Mouse (Mus musculus) bone marrow, adult 2 months (tissue): ENCODE data around the gene Hsd17b12. TPM values are rescaled to one million over a fixed set of nuclear protein-coding genes. Genes with fewer than 3 reads are reported as not detected.

ENCODE experiments used
- H3K27ac ChIP-seq: fragments of 200-500 bp; 2 replicates; pipeline ENCODE4 v1.5.1; 2012; ENCODE audit warnings: low read depth, mild to moderate bottlenecking, control low read depth, inconsistent platforms, low read length; ENCODE audit not compliant: control insufficient read depth, poor library complexity, insufficient read depth
- H3K4me1 ChIP-seq: fragments of 200-500 bp; 2 replicates; pipeline ENCODE4 v1.6.1; 2011; ENCODE audit warnings: low read length; ENCODE audit not compliant: control insufficient read depth, insufficient read depth
- H3K4me3 ChIP-seq: fragments of 200-500 bp; replicated peaks from 2 replicates; pipeline ENCODE3; 2011; ENCODE audit warnings: mild to moderate bottlenecking, low read depth, low read length, control low read depth; ENCODE audit not compliant: control insufficient read depth
- CTCF ChIP-seq: fragments of 200-500 bp; IDR thresholded peaks from 2 replicates; pipeline ENCODE4 v1.5.1; 2011; ENCODE audit warnings: low read length, control low read depth; ENCODE audit not compliant: control insufficient read depth, insufficient read depth
- POLR2A ChIP-seq: fragments of 200-500 bp; IDR thresholded peaks from 2 replicates; pipeline ENCODE4 v1.6.1; 2011; ENCODE audit warnings: low read depth, mild to moderate bottlenecking, control low read depth, low read length, borderline replicate concordance; ENCODE audit not compliant: control insufficient read depth
- WGBS: fragments of 180-500 bp; shearing (Covaris S2); methylation state at CpG from one replicate; pipeline ENCODE4 v1.1.7; 2018; 5-methylcytosine and 5-hydroxymethylcytosine counted together
- polyA plus RNA-seq: library from polyadenylated mRNA; stranded (reverse); fragments of >200 nt; gene quantifications from 2 replicates; pipeline ENCODE4 v1.2.4, GENCODE M21; 2011; ENCODE audit warnings: low replicate concordance; ENCODE audit not compliant: missing spikeins, insufficient read depth, insufficient read length

Gene Hsd17b12
- polyA plus RNA-seq, 1 experiment: 27.0 TPM

GRCm38 (mm10) chr2:94051952-94052351 is 105.8 kb downstream of the Hsd17b12 start:
- TF ChIP-seq POLR2A: no peak
- no peak for TF ChIP-seq CTCF
- no peak overlapping the region for H3K4me3 ChIP-seq
- 85% methylated on average over 5 of the region's 5 CpGs for whole genome bisulfite sequencing

DNA sequence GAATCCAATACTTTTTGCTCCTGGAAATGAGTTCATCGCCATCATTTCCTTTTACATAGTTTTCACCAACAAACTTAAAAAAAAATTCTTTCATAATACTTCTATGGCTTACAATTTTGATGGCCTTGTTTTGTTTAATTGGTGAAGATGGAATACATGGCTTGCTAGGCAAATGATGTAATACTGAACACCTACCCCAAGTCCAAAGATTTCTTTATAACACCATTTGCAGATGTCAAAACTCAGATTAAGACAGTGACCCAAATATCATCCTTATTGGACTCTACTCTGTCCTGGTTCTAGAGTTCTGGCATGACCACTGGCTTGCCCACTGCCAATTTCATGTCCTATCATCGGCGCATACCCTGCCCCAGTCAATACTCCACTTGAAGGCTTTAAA is 106.9 kb downstream of the Hsd17b12 start:
- H3K27ac ChIP-seq: no peak overlapping the region
- H3K4me3 ChIP-seq: no peak overlapping the region
- no peaks in the 10 kb centered on the region; the same call in 1 of the 2 replicates for H3K4me1 ChIP-seq
- TF ChIP-seq POLR2A: no peak
- TF ChIP-seq CTCF: no peak
- 93% methylated on average over 3 of the region's 3 CpGs for WGBS

More at GRCm38 (mm10) chr2:94051952-94052351, 105.8 kb downstream of the Hsd17b12 start:
- no peaks in the 10 kb centered on the region; the same call in none of the 2 replicates for H3K4me1 ChIP-seq
- H3K27ac ChIP-seq: no peak overlapping the region

DNA sequence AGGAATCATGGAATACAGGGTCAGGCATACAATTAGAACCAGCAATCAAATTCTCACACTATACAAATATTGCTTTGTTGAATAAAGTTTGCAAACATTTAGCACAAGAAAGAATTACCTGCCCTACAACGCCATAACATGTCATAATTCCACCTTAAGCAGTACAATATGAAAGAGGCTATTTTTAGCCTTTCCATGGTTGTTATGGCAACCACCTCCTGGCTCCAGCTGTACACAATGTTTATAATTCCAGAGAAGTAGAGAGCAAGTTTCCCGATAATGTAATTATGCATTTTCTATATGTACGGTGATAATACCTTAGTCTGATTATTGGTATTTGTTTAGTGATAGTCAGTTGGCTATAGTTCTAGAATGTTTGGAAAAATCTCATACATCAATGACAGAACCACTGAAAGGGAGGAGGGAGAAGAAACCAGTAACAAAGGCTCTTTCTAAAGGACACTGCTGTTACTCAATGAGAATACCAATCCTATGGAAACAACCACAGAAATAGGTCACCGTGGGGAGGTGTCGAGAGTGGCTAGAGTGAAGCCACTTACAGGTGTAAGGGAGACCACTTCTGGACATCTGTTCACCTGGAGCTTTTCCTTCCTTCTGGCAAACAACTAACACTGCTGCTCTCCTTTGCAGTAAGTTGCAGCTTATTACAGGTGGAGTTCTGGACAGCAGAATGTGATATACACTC is 108.1 kb downstream of the Hsd17b12 start:
- no peaks in the 10 kb centered on the region; the same call in 1 of the 2 replicates for H3K4me1 ChIP-seq
- no peak overlapping the region for H3K27ac ChIP-seq
- 87% methylated on average over 5 of the region's 5 CpGs for WGBS
- H3K4me3 ChIP-seq: no peak overlapping the region
- TF ChIP-seq CTCF (no peak), POLR2A (no peak)

GRCm38 (mm10) chr2:94048733-94049470 is 108.9 kb downstream of the Hsd17b12 start:
- no peak overlapping the region for H3K4me3 ChIP-seq
- 82% methylated on average over 5 of the region's 5 CpGs for WGBS
- no peak overlapping the region for H3K27ac ChIP-seq
- no peaks in the 10 kb centered on the region; the same call in 1 of the 2 replicates for H3K4me1 ChIP-seq
- TF ChIP-seq POLR2A (no peak), CTCF (no peak)

- Histone ChIP-seq H3K4me3 (no peak overlapping the region), H3K27ac (no peak overlapping the region), H3K4me1 (no peaks in the 10 kb centered on the region; the same call in 1 of the 2 replicates)
- TF ChIP-seq POLR2A: no peak
- no peak for TF ChIP-seq CTCF
- WGBS: 80% methylated on average over 1 of the region's 1 CpGs
These were observed 109.5 kb downstream of the Hsd17b12 start for GRCm38 (mm10) chr2:94048271-94048670.

- TF ChIP-seq CTCF (no peak), POLR2A (no peak)
- no peak overlapping the region for H3K27ac ChIP-seq
- 79% methylated on average over 6 of the region's 6 CpGs for WGBS
- no peak overlapping the region for H3K4me3 ChIP-seq
- H3K4me1 ChIP-seq: no peaks in the 10 kb centered on the region; the same call in 1 of the 2 replicates
These were observed 112.2 kb downstream of the Hsd17b12 start for GRCm38 (mm10) chr2:94045411-94046090.

GRCm38 (mm10) chr2:94044174-94044573 is 113.6 kb downstream of the Hsd17b12 start:
- Histone ChIP-seq H3K4me1 (no peaks in the 10 kb centered on the region; the same call in 1 of the 2 replicates), H3K27ac (no peak overlapping the region), H3K4me3 (no peak overlapping the region)
- TF ChIP-seq POLR2A (no peak), CTCF (no peak)
- 72% methylated on average over 2 of the region's 2 CpGs for WGBS

DNA sequence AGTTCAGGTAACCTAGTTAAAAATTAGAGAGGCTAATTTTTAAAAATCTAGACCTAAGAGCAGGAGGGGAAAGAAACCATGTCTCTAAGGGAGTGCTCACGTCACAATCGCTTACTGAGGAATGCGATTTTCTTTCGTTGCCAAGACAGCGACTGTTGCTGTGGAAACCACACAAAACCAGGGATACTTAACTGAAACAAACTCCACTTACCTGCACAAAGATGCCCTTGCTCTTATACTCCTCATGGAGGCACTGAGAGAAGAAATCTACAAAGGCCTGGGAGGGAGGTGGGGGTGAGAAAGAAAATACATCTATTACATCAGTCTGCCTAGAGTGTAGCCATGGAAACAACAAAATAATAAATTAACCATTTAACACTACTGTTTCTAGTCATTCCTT is 114.1 kb downstream of the Hsd17b12 start:
- WGBS: 82% methylated on average over 5 of the region's 5 CpGs
- H3K4me1 ChIP-seq: no peaks in the 10 kb centered on the region; the same call in 1 of the 2 replicates
- no peak overlapping the region for H3K4me3 ChIP-seq
- no peak overlapping the region for H3K27ac ChIP-seq
- TF ChIP-seq POLR2A: no peak
- TF ChIP-seq CTCF: no peak
